Mouse (Mus musculus) myocyte (in vitro differentiated cells): ENCODE measurements around the gene Dhcr24. TPM values are rescaled to one million over a fixed set of nuclear protein-coding genes. Genes with fewer than 3 reads are reported as not detected.

Source experiments
- H3K27me3 ChIP-seq: one replicate; pipeline ENCODE4 v1.6.1; 2011; ENCODE audit not compliant: control insufficient read depth, insufficient read depth, insufficient read length
- H3K36me3 ChIP-seq: one replicate; pipeline ENCODE4 v1.6.1; 2011; ENCODE audit not compliant: control insufficient read depth, insufficient read depth
- H3K4me2 ChIP-seq: one replicate; pipeline ENCODE4 v1.6.1; 2011; ENCODE audit warnings: low read depth, control low read depth
- H3K4me3 ChIP-seq: one replicate; pipeline ENCODE4 v1.5.1; 2011; ENCODE audit warnings: mild to moderate bottlenecking, control low read depth, moderate library complexity
- H3K79me2 ChIP-seq: one replicate; pipeline ENCODE4 v1.6.1; 2011; ENCODE audit not compliant: control insufficient read depth, insufficient read depth
- H3ac ChIP-seq: one replicate; pipeline ENCODE4 v1.6.1; 2011; ENCODE audit not compliant: control insufficient read depth, insufficient read length
- CEBPB ChIP-seq: IDR thresholded peaks from 2 replicates; pipeline ENCODE4 v1.6.1; 2011; ENCODE audit warnings: mild to moderate bottlenecking, moderate library complexity; ENCODE audit not compliant: poor library complexity, insufficient read depth, severe bottlenecking
- E2F4 ChIP-seq: IDR thresholded peaks from one replicate; pipeline ENCODE4 v1.6.1; 2011; ENCODE audit warnings: mild to moderate bottlenecking, control low read depth, moderate library complexity; ENCODE audit not compliant: insufficient read depth
- MAX ChIP-seq: IDR thresholded peaks from one replicate; pipeline ENCODE4 v1.6.1; 2011; ENCODE audit warnings: low read depth, mild to moderate bottlenecking, control low read depth
- MYOD1 ChIP-seq, 3 experiments: IDR thresholded peaks; one replicate each; pipeline ENCODE4 v1.6.1; 2011; ENCODE audit warnings: control low read depth in 2 of 3, low read depth in 2 of 3, mild to moderate bottlenecking in 2 of 3, moderate library complexity in 1 of 3; ENCODE audit not compliant: insufficient read length in 2 of 3, control insufficient read depth in 1 of 3
- MYOG ChIP-seq, 3 experiments: IDR thresholded peaks; one replicate each; pipeline ENCODE4 v1.6.1; 2011; ENCODE audit warnings: control low read depth in 2 of 3, low read depth in 2 of 3, mild to moderate bottlenecking in 2 of 3; ENCODE audit not compliant: insufficient read length in 2 of 3, control insufficient read depth in 1 of 3, insufficient read depth in 1 of 3
- POLR2A ChIP-seq: IDR thresholded peaks from one replicate; pipeline ENCODE4 v1.6.1; 2011; ENCODE audit warnings: low read depth, mild to moderate bottlenecking, control low read depth, moderate library complexity; ENCODE audit not compliant: insufficient read length
- POLR2AphosphoS2 ChIP-seq: IDR thresholded peaks from one replicate; pipeline ENCODE4 v1.6.1; 2011; ENCODE audit warnings: low read depth, control low read depth; ENCODE audit not compliant: insufficient read length
- REST ChIP-seq: IDR thresholded peaks from one replicate; pipeline ENCODE4 v1.6.1; 2011; ENCODE audit warnings: mild to moderate bottlenecking, control low read depth, moderate library complexity; ENCODE audit not compliant: insufficient read depth, insufficient read length
- SRF ChIP-seq: IDR thresholded peaks from one replicate; pipeline ENCODE4 v1.6.1; 2011; ENCODE audit warnings: low read depth; ENCODE audit not compliant: control insufficient read depth, insufficient read length
- TCF12 ChIP-seq: IDR thresholded peaks from one replicate; pipeline ENCODE4 v1.6.1; 2011; ENCODE audit warnings: mild to moderate bottlenecking, control low read depth; ENCODE audit not compliant: poor library complexity, insufficient read depth, severe bottlenecking
- TCF3 ChIP-seq: IDR thresholded peaks from one replicate; pipeline ENCODE4 v1.6.1; 2011; ENCODE audit warnings: low read depth, control low read depth; ENCODE audit not compliant: insufficient read length
- USF1 ChIP-seq: IDR thresholded peaks from one replicate; pipeline ENCODE4 v1.6.1; 2011; ENCODE audit warnings: low read depth, mild to moderate bottlenecking, control low read depth, moderate library complexity
- polyA plus RNA-seq: library from polyadenylated mRNA; unstranded; fragments of >200 nt; fragmentation: generic; extraction: Trizol; gene quantifications from one replicate; pipeline ENCODE4 v1.2.1, GENCODE M21; 2012; ENCODE audit warnings: missing spikeins

Gene Dhcr24
- polyA plus RNA-seq, 1 experiment, result 116 TPM

GRCm38 (mm10) chr4:106539756-106540155 is 21.1 kb upstream of the Dhcr24 start:
- Histone ChIP-seq H3K4me2 (no peak overlapping the region), H3K36me3 (no peaks in the 10 kb centered on the region), H3ac (no peak overlapping the region), H3K4me3 (no peak overlapping the region), H3K27me3 (no peaks in the 10 kb centered on the region), H3K79me2 (no peaks in the 10 kb centered on the region)
- TF ChIP-seq E2F4 (no peak), POLR2A (no peak), USF1 (no peak), TCF3 (no peak), MAX (no peak), CEBPB (no peak), MYOD1 (IDR thresholded peaks at IDR 0.05; ENCODE audit: control insufficient read depth in 1 of 3, insufficient read length in 2 of 3, low read depth in 2 of 3) (no peak), POLR2AphosphoS2 (no peak), SRF (no peak), TCF12 (no peak), MYOG (IDR thresholded peaks at IDR 0.05; ENCODE audit: control insufficient read depth in 1 of 3, insufficient read depth in 1 of 3, insufficient read length in 2 of 3, low read depth in 2 of 3) (no peak), REST (no peak)

GRCm38 (mm10) chr4:106541491-106541890 is 19.3 kb upstream of the Dhcr24 start:
- Histone ChIP-seq H3K4me2 (no peak overlapping the region), H3ac (no peak overlapping the region), H3K36me3 (no peaks in the 10 kb centered on the region), H3K27me3 (no peaks in the 10 kb centered on the region), H3K79me2 (no peaks in the 10 kb centered on the region), H3K4me3 (no peak overlapping the region)
- TF ChIP-seq REST, result no peak
- TF ChIP-seq USF1, result no peak
- TF ChIP-seq MAX, result no peak
- TF ChIP-seq CEBPB, result no peak
- TF ChIP-seq E2F4, result no peak
- TF ChIP-seq MYOD1 (IDR thresholded peaks at IDR 0.05; ENCODE audit: control insufficient read depth in 1 of 3, insufficient read length in 2 of 3, low read depth in 2 of 3), result no peak
- no peak for TF ChIP-seq TCF3
- TF ChIP-seq SRF, result no peak
- no peak for TF ChIP-seq POLR2A
- TF ChIP-seq POLR2AphosphoS2, result no peak
- no peak for TF ChIP-seq TCF12
- TF ChIP-seq MYOG (IDR thresholded peaks at IDR 0.05; ENCODE audit: control insufficient read depth in 1 of 3, insufficient read depth in 1 of 3, insufficient read length in 2 of 3, low read depth in 2 of 3), result no peak

- no peaks in the 10 kb centered on the region for H3K36me3 ChIP-seq
- H3K27me3 ChIP-seq, result no peaks in the 10 kb centered on the region
- H3K79me2 ChIP-seq, result no peaks in the 10 kb centered on the region
- TF ChIP-seq POLR2A (no peak), MAX (no peak), POLR2AphosphoS2 (no peak), SRF (no peak), TCF12 (no peak), REST (no peak), E2F4 (no peak), CEBPB (no peak), MYOG (IDR thresholded peaks at IDR 0.05; ENCODE audit: control insufficient read depth in 1 of 3, insufficient read depth in 1 of 3, insufficient read length in 2 of 3, low read depth in 2 of 3) (no peak), USF1 (no peak), TCF3 (no peak), MYOD1 (IDR thresholded peaks at IDR 0.05; ENCODE audit: control insufficient read depth in 1 of 3, insufficient read length in 2 of 3, low read depth in 2 of 3) (no peak)
- H3K4me3 ChIP-seq, result no peak overlapping the region
- no peak overlapping the region for H3K4me2 ChIP-seq
- H3ac ChIP-seq, result no peak overlapping the region
Measured at GRCm38 (mm10) chr4:106542211-106542610, 18.6 kb upstream of the Dhcr24 start.

GRCm38 (mm10) chr4:106545817-106546373 is 14.9 kb upstream of the Dhcr24 start:
- Histone ChIP-seq H3K36me3 (no peaks in the 10 kb centered on the region), H3K27me3 (no peaks in the 10 kb centered on the region), H3K79me2 (no peaks in the 10 kb centered on the region), H3K4me3 (no peak overlapping the region), H3K4me2 (no peak overlapping the region), H3ac (no peak overlapping the region)
- TF ChIP-seq E2F4, result no peak
- TF ChIP-seq SRF, result no peak
- no peak for TF ChIP-seq MYOG (IDR thresholded peaks at IDR 0.05; ENCODE audit: control insufficient read depth in 1 of 3, insufficient read depth in 1 of 3, insufficient read length in 2 of 3, low read depth in 2 of 3)
- no peak for TF ChIP-seq TCF12
